Mouse (Mus musculus): Measurements from ENCODE around the gene Tmem234. TPM values are rescaled to one million over a fixed set of nuclear protein-coding genes. Genes with fewer than 3 reads are reported as not detected.

Tmem234 gene
- total and polyA plus RNA-seq, 3 experiments: 35.9 to 69.5 (median 41.7) TPM

DNA sequence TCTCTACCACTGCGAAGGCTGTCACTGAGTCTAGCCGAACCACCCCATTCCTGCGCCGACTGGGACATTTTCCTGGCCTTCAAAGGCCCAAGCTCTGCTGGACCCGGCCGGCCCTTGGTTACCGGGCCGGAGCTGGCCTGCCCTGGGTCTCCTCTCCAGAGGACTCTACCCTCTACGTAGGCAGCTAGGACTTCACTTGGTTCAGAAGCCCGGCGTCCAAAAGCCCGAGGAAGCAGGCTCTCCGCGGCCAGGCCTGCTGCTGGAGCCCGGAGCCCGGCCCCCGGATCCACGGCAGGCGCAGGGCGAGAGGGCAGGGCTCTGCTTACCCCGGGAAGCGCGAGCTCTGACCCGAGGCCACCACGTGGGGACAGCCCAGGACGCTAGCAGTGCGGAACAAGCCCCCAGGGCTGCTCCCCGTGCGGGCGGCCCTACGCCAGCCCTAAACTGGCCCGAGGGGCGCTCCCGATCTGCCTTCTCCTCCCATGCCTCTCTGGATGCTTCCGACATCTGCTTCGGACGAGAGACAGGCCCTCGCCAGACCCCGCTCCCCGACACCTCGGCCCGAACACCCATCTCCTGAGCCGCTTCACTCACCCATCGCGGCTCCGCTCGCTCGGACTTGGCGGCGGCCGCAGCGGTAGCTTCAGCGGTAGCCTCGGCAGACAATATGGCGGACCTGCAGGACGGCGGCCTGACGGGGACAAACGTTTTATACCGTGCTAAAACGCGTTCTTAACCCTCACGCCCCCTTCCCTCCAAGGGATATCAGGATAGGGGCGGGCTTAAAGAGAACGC is 71.8 kb downstream of the Tmem234 start, which contains the start of gene Kpna6:
TSS of gene Kpna6 (minus strand) at position 685 of the 795 bp plus-strand sequence.
- Histone ChIP-seq H3K9ac (ENCODE audit: low read depth, low read length) (peak within 1 kb of the TSS; percentile 91), H3K79me2 (replicated peaks; ENCODE audit: control insufficient read depth, insufficient read depth, low read length) (no peaks in the 10 kb centered on the region), H3K36me3 (ENCODE audit: control insufficient read depth, insufficient read depth, low read length) (peaks cover 5% of the 10 kb centered on the region; the same call in 1 of the 2 replicates), H3K27me3 (ENCODE audit: control insufficient read depth, insufficient read depth, low read length) (no peaks in the 10 kb centered on the region), H3K4me3 (peak within 1 kb of the TSS; percentile 85), H3K27ac (peak within 1 kb of the TSS; percentile 89), H3K4me1 (ENCODE audit: control insufficient read depth, insufficient read depth, low read length) (peaks cover 3% of the 10 kb centered on the region; the same call in 1 of the 2 replicates)
- peak; percentile 93 to 96 for DNase-seq
- intact Hi-C loops (cut with DNase I): loop anchor here (1.0 to 2.0 kb wide), 2 partner anchors 24 to 71 kb away; partner anchors contain the start of genes Khdrbs1 and Tmem39b
- under 1% methylated on average over 65 of the region's 65 CpGs for WGBS
- TF ChIP-seq CTCF (IDR thresholded peaks at IDR 0.05): no peak
- TF ChIP-seq EP300 (IDR thresholded peaks at IDR 0.05; ENCODE audit: insufficient read depth, low read depth, low read length): peak; percentile 78; the same call in 1 of the 2 replicates
- TF ChIP-seq POLR2A (IDR thresholded peaks at IDR 0.05; ENCODE audit: insufficient read depth, low read depth, low read length): peak; percentile 36; the same call in 1 of the 2 replicates

DNA sequence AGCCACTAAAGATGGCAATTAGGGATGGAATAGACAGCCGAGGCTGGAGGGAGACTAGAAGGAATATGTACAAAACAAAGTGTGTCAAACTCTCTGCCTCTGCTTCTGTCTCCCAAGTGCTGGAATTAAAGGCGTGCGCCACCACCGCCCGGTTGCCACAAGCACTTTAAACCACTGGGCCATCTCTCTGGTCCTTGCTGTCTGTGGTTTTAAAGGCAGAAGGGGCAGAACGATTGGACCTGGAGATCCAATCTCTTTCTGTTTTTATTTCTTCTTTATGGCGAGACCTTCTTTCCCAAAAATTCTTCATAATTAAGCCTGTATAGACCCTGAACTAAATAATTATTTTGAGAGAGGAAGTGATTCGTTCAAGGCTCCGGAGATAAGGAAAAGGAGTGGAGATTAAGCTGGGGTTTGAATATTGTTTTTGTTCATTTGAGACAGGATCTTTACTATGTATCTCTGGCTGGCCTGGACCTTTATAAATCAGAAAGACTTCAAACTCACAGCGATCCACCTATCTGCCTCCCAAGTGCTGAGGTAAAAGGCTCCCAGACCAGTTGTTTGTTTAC is 72.5 kb downstream of the Tmem234 start:
- Histone ChIP-seq H3K36me3 (ENCODE audit: control insufficient read depth, insufficient read depth, low read length) (peaks cover 5% of the 10 kb centered on the region; the same call in 1 of the 2 replicates), H3K9ac (ENCODE audit: low read depth, low read length) (peak overlapping the region; percentile 30), H3K27ac (peak overlapping the region; percentile 89), H3K4me1 (ENCODE audit: control insufficient read depth, insufficient read depth, low read length) (peaks cover 3% of the 10 kb centered on the region; the same call in 1 of the 2 replicates), H3K27me3 (ENCODE audit: control insufficient read depth, insufficient read depth, low read length) (no peaks in the 10 kb centered on the region), H3K79me2 (replicated peaks; ENCODE audit: control insufficient read depth, insufficient read depth, low read length) (no peaks in the 10 kb centered on the region), H3K4me3 (peak overlapping the region; percentile 85)
- no peak for DNase-seq
- 2% methylated on average over 10 of the region's 10 CpGs for WGBS
- intact Hi-C loops (cut with DNase I): loop anchor here (1.0 to 2.0 kb wide), 2 partner anchors 23 to 70 kb away; partner anchors contain the start of genes Khdrbs1 and Tmem39b
- TF ChIP-seq CTCF (IDR thresholded peaks at IDR 0.05) (0 out of 2 replicates have a peak, but pooled peaks have one; percentile 10), POLR2A (IDR thresholded peaks at IDR 0.05; ENCODE audit: insufficient read depth, low read depth, low read length) (no peak)

Small RNA genes lying within 50 kb of the gene (microRNA-seq; reads per million reads assigned to microRNA genes)
- 0 reads per million in 2 experiments for gene Mir8119

Other genes starting within 250 kb of the Tmem234 start
- gene Zbtb8a, start 222.6 kb upstream of the Tmem234 start, total RNA-seq (2021): 1 to 10 TPM; 2.5 to 3.5 TPM
- 3.2 and 5.5 TPM in 2 replicates for gene Zbtb8a, start 222.6 kb upstream of the Tmem234 start, polyA plus RNA-seq (2012; rRNA removed)
- gene Zbtb8b, start 159.8 kb upstream of the Tmem234 start, total RNA-seq (2021): under 1 TPM; 0.07 to 0.10 TPM
- gene Zbtb8b, start 159.8 kb upstream of the Tmem234 start, polyA plus RNA-seq (2012; rRNA removed): 0.08 and 0.09 TPM in 2 replicates
- gene Bsdc1, start 139.1 kb upstream of the Tmem234 start, total RNA-seq (2021): 10 to 100 TPM; 48.8 to 50.3 TPM
- gene Bsdc1, start 139.1 kb upstream of the Tmem234 start, polyA plus RNA-seq (2012; rRNA removed): 21.3 and 25.0 TPM in 2 replicates
- not detected for gene Tssk3, start 109.6 kb upstream of the Tmem234 start, total RNA-seq (2021)
- 0.14 TPM in 1 of 2 replicates, not detected in the other for gene Tssk3, start 109.6 kb upstream of the Tmem234 start, polyA plus RNA-seq (2012; rRNA removed)
- under 1 TPM in 1 of 2 experiments, not detected in 1; 0.45 TPM for gene Fam229a, start 109.5 kb upstream of the Tmem234 start, total RNA-seq (2021)
- 0.64 TPM in 1 of 2 replicates, not detected in the other for gene Fam229a, start 109.5 kb upstream of the Tmem234 start, polyA plus RNA-seq (2012; rRNA removed)
- 1 to 10 TPM; 3.5 to 5.1 TPM for gene Marcksl1, start 87.1 kb upstream of the Tmem234 start, total RNA-seq (2021)
- gene Marcksl1, start 87.1 kb upstream of the Tmem234 start, polyA plus RNA-seq (2012; rRNA removed): 5.1 and 7.0 TPM in 2 replicates
- 10 to 100 TPM; 15.7 to 16.1 TPM for gene Hdac1, start 58.0 kb upstream of the Tmem234 start, total RNA-seq (2021)
- 17.9 and 35.2 TPM in 2 replicates for gene Hdac1, start 58.0 kb upstream of the Tmem234 start, polyA plus RNA-seq (2012; rRNA removed)
- 1 to 10 TPM in 1 of 2 experiments, under 1 TPM in 1; 0.84 to 1.1 TPM for gene Lck, start 27.0 kb upstream of the Tmem234 start, total RNA-seq (2021)
- gene Lck, start 27.0 kb upstream of the Tmem234 start, polyA plus RNA-seq (2012; rRNA removed): 1.6 and 3.5 TPM in 2 replicates
- under 1 TPM in 1 of 2 experiments, not detected in 1; 0.81 TPM for gene Fam167b, start 22.1 kb upstream of the Tmem234 start, total RNA-seq (2021)
- gene Fam167b, start 22.1 kb upstream of the Tmem234 start, polyA plus RNA-seq (2012; rRNA removed): 1.4 and 1.8 TPM in 2 replicates
- gene Eif3i, start within 50 bp of the Tmem234 start, total RNA-seq (2021): 100 to 1,000 TPM; 116 to 132 TPM
- 185 and 257 TPM in 2 replicates for gene Eif3i, start within 50 bp of the Tmem234 start, polyA plus RNA-seq (2012; rRNA removed)
- gene Dcdc2b, start 13.6 kb downstream of the Tmem234 start, total RNA-seq (2021): under 1 TPM; 0.39 to 0.45 TPM
- gene Dcdc2b, start 13.6 kb downstream of the Tmem234 start, polyA plus RNA-seq (2012; rRNA removed): 1.7 and 3.3 TPM in 2 replicates
- gene Iqcc, start 18.4 kb downstream of the Tmem234 start, total RNA-seq (2021): 10 to 100 TPM; 13.0 to 19.7 TPM
- gene Iqcc, start 18.4 kb downstream of the Tmem234 start, polyA plus RNA-seq (2012; rRNA removed): 24.5 and 30.9 TPM in 2 replicates
- 10 to 100 TPM; 11.3 to 16.8 TPM for gene Ccdc28b, start 23.3 kb downstream of the Tmem234 start, total RNA-seq (2021)
- gene Ccdc28b, start 23.3 kb downstream of the Tmem234 start, polyA plus RNA-seq (2012; rRNA removed): 10.8 and 22.5 TPM in 2 replicates
- gene Txlna, start 40.4 kb downstream of the Tmem234 start, total RNA-seq (2021): 10 to 100 TPM; 25.6 to 27.2 TPM
- 13.7 and 23.3 TPM in 2 replicates for gene Txlna, start 40.4 kb downstream of the Tmem234 start, polyA plus RNA-seq (2012; rRNA removed)
- 10 to 100 TPM; 69.6 to 79.2 TPM for gene Kpna6, start 72.1 kb downstream of the Tmem234 start, total RNA-seq (2021)
- gene Kpna6, start 72.1 kb downstream of the Tmem234 start, polyA plus RNA-seq (2012; rRNA removed): 28.2 and 57.9 TPM in 2 replicates
- 1 to 10 TPM; 4.8 to 5.0 TPM for gene Tmem39b, start 96.2 kb downstream of the Tmem234 start, total RNA-seq (2021)
- 13.4 and 14.4 TPM in 2 replicates for gene Tmem39b, start 96.2 kb downstream of the Tmem234 start, polyA plus RNA-seq (2012; rRNA removed)
- gene Khdrbs1, start 141.6 kb downstream of the Tmem234 start, total RNA-seq (2021): 10 to 100 TPM; 38.1 to 41.7 TPM
- 11.4 and 11.7 TPM in 2 replicates for gene Khdrbs1, start 141.6 kb downstream of the Tmem234 start, polyA plus RNA-seq (2012; rRNA removed)
- 100 to 1,000 TPM; 194 to 199 TPM for gene Ptp4a2, start 210.6 kb downstream of the Tmem234 start, total RNA-seq (2021)
- gene Ptp4a2, start 210.6 kb downstream of the Tmem234 start, polyA plus RNA-seq (2012; rRNA removed): 51.6 and 110 TPM in 2 replicates

Measured in heart, adult 2 months (tissue).